Mouse (Mus musculus) ES-CJ7 (cell line): ENCODE measurements around the gene Commd8.
A peak's percentile ranks its signal among the peaks of the same experiment; 100 is the strongest.

ENCODE experiments used
- DNase-seq: peaks from one replicate; pipeline ENCODE4 v3.0.0; 2011; ENCODE audit warnings: low read depth, low spot score

The Commd8 gene

GRCm38 (mm10) chr5:72168285-72168621, 264 bp upstream of the Commd8 start:
- no peak for DNase-seq

DNA sequence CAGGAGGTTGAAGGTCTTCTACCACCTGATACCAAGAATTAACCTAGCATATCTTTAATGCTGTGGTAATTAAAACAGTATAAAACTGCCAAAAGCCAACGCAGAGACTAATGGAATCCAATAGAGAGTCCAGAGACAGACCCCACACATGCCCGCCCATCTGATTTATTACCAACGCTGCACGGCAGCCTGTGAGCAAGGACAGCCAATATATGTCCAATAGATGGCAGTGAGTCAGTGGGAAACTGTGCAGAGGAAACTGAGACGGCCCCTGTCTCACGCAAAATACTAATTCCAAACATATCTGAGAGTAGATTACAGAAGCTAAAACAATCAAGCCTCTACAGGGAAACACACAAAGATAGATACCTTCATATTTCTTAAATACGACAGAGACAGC, 3.6 kb downstream of the Commd8 start:
- no peak for DNase-seq

- no peak for DNase-seq
Observed at GRCm38 (mm10) chr5:72162855-72163254, 5.1 kb downstream of the Commd8 start.

DNA sequence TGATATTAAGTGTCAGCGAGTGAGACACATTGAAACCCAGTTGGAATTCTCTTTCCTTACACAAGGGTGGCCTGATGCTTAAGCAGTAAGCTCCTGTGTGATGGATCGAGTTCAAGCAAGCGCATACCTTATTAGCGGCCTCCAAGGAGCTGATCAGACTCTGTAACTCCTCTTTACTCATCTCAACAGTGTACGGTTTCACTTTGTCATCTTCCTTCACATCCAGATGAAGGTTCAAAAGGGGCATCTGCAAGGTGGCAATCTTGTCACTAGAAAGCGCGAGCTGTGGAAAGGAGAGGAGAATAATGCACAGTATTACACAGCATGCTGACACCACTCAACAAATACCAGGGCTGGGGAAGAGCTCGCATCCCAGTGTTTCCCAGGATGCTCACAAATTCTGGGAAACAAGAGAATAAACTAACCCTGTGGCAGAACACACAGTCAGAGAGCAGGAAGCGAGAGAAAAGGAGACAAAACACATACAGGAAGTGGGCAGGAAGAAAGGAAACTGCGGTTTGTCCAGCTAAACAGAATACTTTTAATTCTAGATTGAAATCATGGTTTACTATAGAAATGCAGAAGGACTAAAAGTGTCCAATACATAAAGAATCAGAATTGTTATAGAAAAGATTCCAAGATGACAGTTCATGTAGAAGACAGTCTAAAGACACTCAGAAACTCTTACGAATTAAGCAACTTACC, 7.1 kb downstream of the Commd8 start:
- DNase-seq, result no peak

DNA sequence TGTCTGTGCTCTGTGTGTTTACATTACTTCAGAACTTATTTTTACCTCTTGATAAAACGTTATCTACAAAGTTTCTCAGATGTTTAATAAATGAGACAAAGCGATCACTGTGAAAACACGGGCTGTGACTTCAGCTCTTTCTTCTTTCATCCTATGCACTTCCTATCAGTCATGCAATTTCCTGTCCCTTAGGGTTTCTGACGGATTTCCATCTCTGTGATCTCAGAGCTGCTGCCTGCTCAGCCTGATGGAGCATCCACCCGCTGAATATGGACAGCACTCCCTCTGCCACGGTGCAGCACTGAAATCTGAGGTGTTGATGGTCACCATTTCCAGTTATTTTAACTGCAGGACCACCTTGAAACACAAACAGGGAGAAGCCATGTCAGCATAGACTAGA, 8.5 kb downstream of the Commd8 start:
- DNase-seq, result no peak

DNA sequence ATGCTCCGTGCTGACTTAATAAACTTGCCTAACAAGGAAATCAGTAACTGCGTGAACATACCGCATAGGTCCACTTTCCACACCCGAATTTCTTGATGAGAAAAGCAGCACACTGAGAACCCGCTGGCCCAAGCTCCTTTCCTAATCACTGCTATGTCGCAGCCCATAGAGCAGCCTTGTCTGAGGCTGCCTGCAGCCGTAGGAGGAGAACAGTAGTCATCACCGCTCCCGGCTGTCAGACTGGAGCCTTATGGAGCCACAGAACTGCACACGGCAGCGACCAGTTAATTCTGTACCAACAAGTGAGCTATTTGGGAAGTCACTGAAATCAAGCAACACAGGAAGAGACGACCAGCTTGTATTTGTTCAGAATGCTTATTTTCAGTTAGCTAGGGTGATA, 9.3 kb downstream of the Commd8 start:
- DNase-seq, result no peak

- DNase-seq, result no peak
Observed at GRCm38 (mm10) chr5:72156598-72156997, 11.4 kb downstream of the Commd8 start.

GRCm38 (mm10) chr5:72155686-72156085, 12.3 kb downstream of the Commd8 start:
- DNase-seq, result peak; percentile 88

DNA sequence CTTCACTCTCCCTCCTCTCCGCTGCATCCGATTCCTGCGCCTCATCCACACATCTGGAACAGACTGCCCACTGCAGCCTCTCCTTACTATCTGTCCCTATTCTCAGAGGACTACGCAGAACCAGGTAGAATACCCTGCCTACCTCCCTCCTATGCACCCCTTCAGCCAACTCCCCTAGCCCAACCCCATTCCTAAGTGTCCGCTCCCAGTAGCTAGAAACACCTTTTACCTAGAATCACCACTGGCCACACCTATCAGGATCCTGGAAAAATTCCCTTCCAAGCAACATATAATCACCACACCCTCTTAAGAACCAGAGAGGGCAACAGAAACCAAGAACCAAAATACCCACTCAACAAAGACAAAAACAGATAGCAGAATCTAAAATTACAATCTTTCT, 17.1 kb downstream of the Commd8 start:
- DNase-seq, result no peak

GRCm38 (mm10) chr5:72148679-72149078, 19.3 kb downstream of the Commd8 start:
- DNase-seq, result no peak

GRCm38 (mm10) chr5:72139619-72140018, 28.4 kb downstream of the Commd8 start:
- no peak for DNase-seq

GRCm38 (mm10) chr5:72138256-72138655, 29.7 kb downstream of the Commd8 start:
- no peak for DNase-seq

GRCm38 (mm10) chr5:72133906-72134305, 34.1 kb downstream of the Commd8 start:
- peak; percentile 59 for DNase-seq

- no peak for DNase-seq
Observed at GRCm38 (mm10) chr5:72126681-72127080, 41.3 kb downstream of the Commd8 start.

GRCm38 (mm10) chr5:72122414-72123037, 45.5 kb downstream of the Commd8 start:
- DNase-seq, result no peak
